ENCODE assay signal across 17 mouse cellular contexts in the genomic region with DNA sequence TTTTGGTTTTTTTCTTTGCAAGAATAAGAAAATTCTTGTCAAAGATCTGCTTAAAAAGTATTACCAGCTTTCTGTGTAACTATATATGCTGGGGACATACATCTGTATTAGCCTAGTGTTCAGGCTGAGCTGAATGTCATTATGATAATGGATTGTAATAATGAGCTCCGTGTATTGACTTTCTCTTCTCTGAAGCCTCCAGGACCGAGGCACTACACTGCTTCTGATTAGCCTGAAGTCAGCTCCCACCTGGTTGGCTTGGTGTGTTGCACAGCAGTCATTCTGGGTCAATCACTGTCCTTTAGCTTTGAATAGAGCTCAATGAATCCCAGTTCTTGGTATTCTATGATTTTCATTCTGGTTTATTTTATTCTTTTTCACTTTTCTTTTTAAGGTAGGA.
"Had no signal": no experiment of that assay in that cellular context is flagged by ENCODE, and none has a peak within 500 bp of the region (broad histone marks: within the 10 kb centered on the region; RNA-seq: fewer than 3 reads in every experiment).

No protein-coding gene starts in this region.

- DNase-seq: lung, adult 18-20 months; lung, embryonic 14.5 days; lung, postnatal 10 days; lung, postnatal 4 days; retina, postnatal 1 day; right cerebral cortex, adult 18-20 months; right cerebral cortex, postnatal 25 days; right cerebral cortex, postnatal 4 days; spleen, adult 18-20 months; thymus, adult 18-20 months; thymus, postnatal 14 days; thymus, postnatal 36 days had no signal

- H3K27me3 ChIP-seq: midbrain, embryonic 13.5 days; neural tube, embryonic 13.5 days; neural tube, embryonic 15.5 days had no signal

- H3K4me1 ChIP-seq: midbrain, embryonic 13.5 days; neural tube, embryonic 13.5 days; neural tube, embryonic 15.5 days had no signal

- H3K4me2 ChIP-seq: lung, embryonic 14.5 days; midbrain, embryonic 13.5 days; neural tube, embryonic 13.5 days; neural tube, embryonic 15.5 days had no signal

- H3K27ac ChIP-seq: liver, embryonic 14.5 days; midbrain, embryonic 13.5 days; neural tube, embryonic 13.5 days; neural tube, embryonic 15.5 days had no signal

- ATAC-seq: midbrain, embryonic 13.5 days had no signal

- H3K4me3 ChIP-seq: midbrain, embryonic 13.5 days; myocyte; neural tube, embryonic 13.5 days; neural tube, embryonic 15.5 days had no signal

- H3K9me3 ChIP-seq: midbrain, embryonic 13.5 days; neural tube, embryonic 13.5 days; neural tube, embryonic 15.5 days had no signal

- H3K9ac ChIP-seq: liver, embryonic 14.5 days; lung, embryonic 14.5 days; midbrain, embryonic 13.5 days; neural tube, embryonic 13.5 days; neural tube, embryonic 15.5 days had no signal

- H3K36me3 ChIP-seq: midbrain, embryonic 13.5 days; neural tube, embryonic 13.5 days; neural tube, embryonic 15.5 days had no signal
